Mouse (Mus musculus) right cerebral cortex, postnatal 4 days (tissue): ENCODE measurements at regions not wholly inside any gene's neighbourhood (a gene's known extent, or its start where the extent isn't known, plus 50 kb on each side); places are given as distances from the start of the nearest gene placed in this dataset.
A peak's percentile ranks its signal among the peaks of the same experiment; 100 is the strongest.
"Not testable (repeated sequence)": the region's sequence is repeated elsewhere in the genome, so short reads cannot be mapped to it uniquely, and the experiment has no call there.

Experiments used
- DNase-seq: peaks from one replicate; pipeline ENCODE4 v3.0.0-alpha.2; 2022

- DNase-seq = no peak
These were observed 77.3 kb upstream of the Cpsf6 start for GRCm38 (mm10) chr10:117456904-117457700.

GRCm38 (mm10) chr10:117456427-117456826 lies 76.6 kb upstream of the Cpsf6 start:
- DNase-seq = no peak

- DNase-seq = peak; percentile 56
These were observed 75.9 kb upstream of the Cpsf6 start for GRCm38 (mm10) chr10:117455595-117456302.

- DNase-seq = no peak
These were observed 75.1 kb upstream of the Cpsf6 start for GRCm38 (mm10) chr10:117454711-117455591.

- DNase-seq = no peak
These were observed 74.3 kb upstream of the Cpsf6 start for GRCm38 (mm10) chr10:117454171-117454500.

GRCm38 (mm10) chr10:117453406-117454170 lies 73.8 kb upstream of the Cpsf6 start:
- DNase-seq = no peak

- no peak for DNase-seq
These were observed 72.6 kb upstream of the Cpsf6 start for GRCm38 (mm10) chr10:117452190-117452950.

GRCm38 (mm10) chr10:117451396-117452185 lies 71.8 kb upstream of the Cpsf6 start:
- no peak for DNase-seq

- no peak for DNase-seq
These were observed 70.8 kb upstream of the Cpsf6 start for GRCm38 (mm10) chr10:117450631-117451030.

- no peak for DNase-seq
These were observed 70.4 kb upstream of the Cpsf6 start for GRCm38 (mm10) chr10:117450240-117450569.

GRCm38 (mm10) chr10:117449416-117450239 lies 69.8 kb upstream of the Cpsf6 start:
- no peak for DNase-seq

- not testable (repeated sequence) for DNase-seq
These were observed 69.0 kb upstream of the Cpsf6 start for GRCm38 (mm10) chr10:117448783-117449182.

- DNase-seq = no peak
These were observed 67.8 kb upstream of the Cpsf6 start for GRCm38 (mm10) chr10:117447626-117448025.

- DNase-seq = no peak
These were observed 67.4 kb upstream of the Cpsf6 start for GRCm38 (mm10) chr10:117447206-117447605.

- DNase-seq = no peak
These were observed 67.0 kb upstream of the Cpsf6 start for GRCm38 (mm10) chr10:117446776-117447175.

- DNase-seq = no peak
These were observed 66.1 kb upstream of the Cpsf6 start for GRCm38 (mm10) chr10:117445801-117446490.

GRCm38 (mm10) chr10:117445181-117445790 lies 65.5 kb upstream of the Cpsf6 start:
- no peak for DNase-seq

GRCm38 (mm10) chr10:117444761-117445160 lies 64.9 kb upstream of the Cpsf6 start:
- DNase-seq = no peak
